Mouse (Mus musculus) left cerebral cortex, adult 8-10 months (tissue): ENCODE measurements around the gene Cfdp1. TPM values are rescaled to one million over a fixed set of nuclear protein-coding genes. Genes with fewer than 3 reads are reported as not detected.

Source experiments
- DNase-seq, 2 experiments: peaks; one replicate each; pipeline ENCODE4 v3.0.0; 2022; ENCODE audit warnings: low spot score in 2 of 2
- total RNA-seq, 4 experiments: library from RNA; stranded (reverse); gene quantifications; 2 replicates each; pipeline ENCODE4 v1.2.4; 2022

Gene Cfdp1
- total RNA-seq, 4 experiments from 2014 or later, result 67.7 to 86.2 (median 79.4) TPM

DNA sequence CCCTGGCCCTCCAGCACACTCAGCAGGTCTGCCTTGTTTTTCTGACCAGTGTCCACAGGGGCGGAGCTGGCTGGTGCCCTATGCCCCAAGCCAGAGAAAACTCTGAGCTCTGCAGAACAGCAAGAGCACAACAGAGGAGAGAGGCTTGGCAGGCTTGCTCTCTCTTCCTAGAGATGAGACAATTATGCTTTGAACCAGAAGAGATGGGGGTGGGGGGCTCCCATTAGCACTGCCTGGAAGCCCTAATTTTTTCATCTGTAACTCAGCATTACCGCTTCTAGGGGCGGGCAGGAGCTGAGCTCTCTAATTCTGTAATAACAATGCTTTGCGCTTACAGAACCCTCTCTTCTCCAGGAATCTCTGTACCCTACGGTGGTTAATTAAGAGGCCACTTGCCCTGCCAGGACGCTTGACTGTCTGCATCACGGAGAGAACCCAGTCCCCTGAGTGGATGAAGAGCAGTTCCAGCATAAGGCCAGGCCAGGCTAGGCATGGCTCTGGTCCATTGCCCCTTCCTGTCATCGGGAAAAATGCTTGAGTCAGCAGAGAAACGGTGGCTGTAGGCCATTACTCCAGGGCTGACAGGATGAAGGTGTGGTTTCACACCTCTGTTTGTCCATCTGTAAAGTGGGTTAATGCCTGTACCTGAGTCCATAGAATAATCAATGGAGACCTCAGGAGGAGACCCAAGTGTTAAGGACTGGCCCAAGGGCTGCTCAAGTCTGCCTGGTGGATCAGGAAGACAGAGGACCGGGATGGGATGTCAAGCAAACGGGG, 111.6 kb downstream of the Cfdp1 start:
- no peak for DNase-seq

DNA sequence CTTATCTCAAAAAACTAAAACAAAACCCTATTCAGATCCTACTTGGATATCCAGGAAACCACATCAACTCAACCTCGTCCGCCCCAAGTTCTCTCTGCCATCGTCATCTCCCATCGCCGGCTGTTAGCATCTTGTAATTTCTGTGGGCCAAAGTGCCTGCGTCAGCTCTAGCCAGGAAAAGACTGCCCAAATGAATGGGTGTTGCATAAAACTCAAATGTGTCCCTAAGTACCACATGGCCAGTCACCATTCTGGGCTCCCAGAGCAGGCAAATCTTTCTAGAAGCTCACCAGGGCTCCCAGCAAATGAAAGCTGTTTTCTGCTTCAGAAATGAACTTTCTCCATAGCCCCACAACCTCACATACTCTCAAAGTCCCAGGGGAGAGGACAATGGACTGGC, 112.5 kb downstream of the Cfdp1 start:
- no peak for DNase-seq

DNA sequence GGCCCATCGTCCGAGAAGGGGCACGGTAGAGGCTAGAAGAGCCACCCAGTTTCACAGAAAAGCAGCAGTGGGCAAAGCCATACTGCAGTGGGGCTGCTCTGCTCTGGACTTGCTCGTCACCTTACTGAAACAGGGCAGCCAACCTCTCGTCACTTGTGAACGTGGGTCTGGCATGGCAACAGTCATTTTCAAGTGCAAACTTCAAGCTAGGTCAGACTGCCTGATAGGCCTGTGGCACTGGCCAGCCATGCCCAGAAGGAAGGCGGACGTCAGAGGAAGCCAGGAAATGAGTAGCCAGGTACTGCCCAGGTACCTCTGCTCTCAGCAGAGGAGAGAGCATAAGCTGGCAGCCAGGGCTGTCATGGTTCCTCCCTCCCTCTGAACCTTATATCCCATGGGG, 113.1 kb downstream of the Cfdp1 start:
- no peak for DNase-seq

DNA sequence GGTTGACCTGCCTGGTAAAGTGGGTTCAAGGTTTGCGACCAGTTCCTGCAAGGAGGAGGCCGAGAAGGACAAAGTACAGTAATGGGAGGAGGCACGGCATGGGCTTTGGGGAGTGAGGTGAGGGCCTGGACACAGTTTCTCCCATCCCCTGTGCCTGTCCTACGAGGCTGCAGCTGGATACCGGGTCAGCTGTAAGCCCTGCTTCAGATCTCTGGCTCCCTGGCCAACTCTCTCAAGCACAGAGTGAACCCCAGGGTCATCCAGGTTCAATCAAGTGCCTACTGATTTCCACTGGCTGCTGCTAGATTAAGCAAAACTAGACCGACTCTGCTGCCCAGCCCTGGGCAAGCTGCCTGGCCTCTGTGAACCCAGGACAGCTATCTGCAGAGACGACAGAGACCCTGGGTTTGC, 113.8 kb downstream of the Cfdp1 start:
- no peak for DNase-seq

DNA sequence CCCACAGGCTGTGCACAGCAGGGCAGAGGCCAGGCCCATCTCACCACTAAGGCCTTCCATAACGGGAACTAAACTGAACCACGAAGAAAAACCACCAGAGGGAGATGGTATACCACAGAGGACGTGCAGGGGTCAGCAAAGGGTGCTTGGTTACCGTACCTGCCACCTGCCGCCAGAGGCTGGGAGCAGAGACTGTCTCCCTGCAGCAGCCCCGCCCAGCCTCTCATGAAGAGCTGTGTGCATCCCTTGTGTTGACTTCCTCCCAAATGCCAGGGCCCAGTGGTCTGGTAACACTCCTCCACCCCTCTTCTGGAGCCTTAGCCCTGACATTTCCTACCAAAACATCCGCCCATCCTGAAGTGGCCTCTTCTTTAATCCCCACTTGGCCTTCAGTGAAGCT, 114.5 kb downstream of the Cfdp1 start:
- no peak for DNase-seq

DNA sequence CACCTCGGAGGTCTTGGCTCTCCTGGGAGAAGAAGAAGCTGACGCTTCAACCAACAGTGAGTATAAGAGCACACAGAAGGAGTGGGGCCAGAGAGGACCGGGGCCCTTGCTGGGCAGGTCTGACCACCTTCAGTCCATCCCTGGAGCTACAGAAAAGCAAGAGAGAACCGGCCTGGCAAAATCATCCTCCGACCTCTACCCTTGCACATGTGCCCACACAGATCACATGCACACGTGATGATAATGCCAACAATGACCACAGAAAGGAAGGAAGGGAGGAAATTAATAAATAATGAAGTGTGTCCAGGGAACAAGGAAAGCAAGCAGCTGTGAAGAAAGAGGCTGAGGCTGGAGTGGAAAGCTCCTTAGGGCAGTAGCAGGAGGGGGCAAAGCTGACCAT, 115.2 kb downstream of the Cfdp1 start:
- DNase-seq, result no peak

DNA sequence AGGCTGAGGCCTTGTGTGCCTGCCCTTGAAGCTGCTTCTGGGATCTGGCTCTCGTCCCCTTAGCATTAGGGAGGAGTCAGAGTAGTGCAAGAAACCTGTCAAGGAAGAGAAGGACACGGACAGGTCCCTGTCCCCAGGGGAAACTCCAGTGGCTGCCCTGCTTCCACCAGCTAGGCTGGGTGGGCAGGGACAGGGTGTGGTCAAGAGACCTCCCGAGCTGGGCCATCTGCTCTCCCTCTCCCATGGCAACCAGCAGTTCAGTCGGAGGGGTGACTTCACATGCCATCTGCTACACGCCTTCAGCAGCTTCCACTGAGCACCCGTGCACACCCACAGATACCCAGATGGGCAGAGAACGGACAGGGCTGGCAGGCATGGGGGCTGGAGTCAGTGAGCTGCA, 117.8 kb downstream of the Cfdp1 start:
- DNase-seq, result peak in 1 of 2 experiments; percentile 81

DNA sequence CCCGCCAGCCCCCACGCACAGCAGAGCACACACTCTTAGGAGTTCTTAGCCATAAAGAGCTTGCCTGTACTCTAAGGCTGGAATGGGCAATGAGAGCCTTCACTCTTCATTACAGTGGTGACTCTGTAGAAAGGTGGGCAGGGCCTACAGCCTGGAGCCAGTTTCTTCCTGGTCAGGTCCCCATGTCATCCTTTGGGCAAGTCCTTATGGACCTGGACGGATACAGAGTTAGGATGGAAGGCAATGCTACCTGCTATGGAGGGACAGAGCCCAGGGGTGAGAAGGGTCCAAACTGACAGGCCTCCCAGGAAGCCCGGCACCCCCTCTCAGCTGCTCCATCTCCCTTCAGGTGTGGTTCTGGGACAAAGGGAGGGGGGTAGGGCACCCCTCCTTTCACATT, 118.3 kb downstream of the Cfdp1 start:
- DNase-seq, result no peak

DNA sequence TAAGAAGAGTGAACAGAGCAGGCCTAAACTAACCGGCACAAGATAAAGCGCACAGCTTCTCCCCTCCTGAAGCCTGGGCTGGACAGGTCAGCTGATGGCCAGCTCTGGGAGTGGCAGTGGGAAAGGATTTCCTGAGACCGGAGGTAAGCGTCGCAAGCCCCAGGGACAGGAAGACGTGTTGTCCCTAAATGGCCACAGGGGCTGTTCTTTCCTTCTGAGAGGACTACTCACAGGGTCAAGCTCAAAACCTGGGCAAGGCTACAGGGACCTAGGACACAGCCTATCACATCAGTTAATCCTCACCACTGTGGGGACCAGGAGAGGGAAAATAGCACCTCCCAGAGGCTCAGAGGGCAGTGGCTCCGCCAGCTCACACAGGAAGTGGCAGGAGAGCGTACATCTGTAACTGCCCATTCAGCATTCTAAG, 118.7 kb downstream of the Cfdp1 start:
- no peak for DNase-seq

DNA sequence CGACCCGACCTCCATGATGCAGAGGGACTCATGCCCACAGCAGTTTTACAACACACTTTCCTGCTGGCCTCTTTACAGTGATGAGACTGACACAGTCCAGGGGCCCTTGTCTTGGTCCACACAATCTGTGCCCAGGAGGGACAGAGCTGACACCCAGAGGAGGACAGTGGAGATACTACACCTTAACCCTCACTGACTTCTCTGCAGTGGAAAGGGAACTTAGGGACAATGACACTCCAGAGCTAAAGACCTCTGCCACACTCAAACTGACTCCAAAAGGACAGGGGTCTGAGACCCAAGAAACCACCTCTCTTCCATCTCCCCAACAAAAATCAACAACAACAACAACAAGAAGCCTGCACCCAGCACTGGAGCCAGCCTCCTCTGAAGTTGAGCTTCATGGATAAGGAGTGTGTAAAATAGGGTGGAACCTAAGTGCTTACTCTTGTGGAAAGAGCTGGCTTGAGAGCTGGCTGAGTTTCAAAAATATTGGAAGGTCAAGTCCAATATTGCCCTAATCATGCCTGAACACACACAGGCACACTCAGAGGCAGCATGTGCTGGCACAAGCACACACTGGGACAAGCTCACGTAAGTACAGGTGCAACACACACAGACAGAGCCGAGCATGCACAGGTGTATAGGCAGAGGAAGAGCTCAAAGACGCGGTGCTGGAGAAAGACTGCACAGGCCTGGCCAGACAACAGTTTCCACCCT, 119.7 kb downstream of the Cfdp1 start:
- peak in 1 of 2 experiments; percentile 11 for DNase-seq

DNA sequence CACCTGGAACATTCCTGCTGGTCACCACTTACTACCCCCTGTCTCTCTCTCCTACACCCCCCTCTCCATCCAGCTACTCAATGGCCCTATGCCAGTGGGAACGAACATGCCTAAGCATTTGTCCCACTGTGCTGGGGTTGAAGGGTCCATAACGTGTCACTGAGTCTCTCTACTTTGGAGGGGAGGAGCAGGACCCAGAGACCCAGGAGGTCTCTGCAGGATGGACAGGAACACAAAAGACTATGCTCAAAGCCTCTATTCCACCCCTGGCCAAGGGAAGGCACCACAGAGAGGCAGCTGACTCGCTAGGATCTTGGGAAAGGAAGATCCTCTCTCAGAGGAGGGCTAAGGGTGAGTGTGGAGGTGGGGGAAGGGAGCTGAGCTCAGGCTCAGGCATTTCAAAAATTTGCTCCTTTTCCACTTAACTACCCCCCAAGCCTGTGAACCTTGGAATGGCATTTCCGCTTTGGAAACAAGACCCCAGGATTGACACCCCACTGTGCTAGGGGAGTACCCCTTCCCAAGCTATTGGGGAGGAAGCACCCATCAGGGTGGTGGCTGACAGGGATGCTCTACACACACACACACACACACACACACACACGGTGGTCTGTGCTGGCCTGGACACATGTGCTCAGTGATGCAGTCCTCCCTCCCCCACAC, 120.4 kb downstream of the Cfdp1 start:
- DNase-seq, result peak in 1 of 2 experiments; percentile 12

DNA sequence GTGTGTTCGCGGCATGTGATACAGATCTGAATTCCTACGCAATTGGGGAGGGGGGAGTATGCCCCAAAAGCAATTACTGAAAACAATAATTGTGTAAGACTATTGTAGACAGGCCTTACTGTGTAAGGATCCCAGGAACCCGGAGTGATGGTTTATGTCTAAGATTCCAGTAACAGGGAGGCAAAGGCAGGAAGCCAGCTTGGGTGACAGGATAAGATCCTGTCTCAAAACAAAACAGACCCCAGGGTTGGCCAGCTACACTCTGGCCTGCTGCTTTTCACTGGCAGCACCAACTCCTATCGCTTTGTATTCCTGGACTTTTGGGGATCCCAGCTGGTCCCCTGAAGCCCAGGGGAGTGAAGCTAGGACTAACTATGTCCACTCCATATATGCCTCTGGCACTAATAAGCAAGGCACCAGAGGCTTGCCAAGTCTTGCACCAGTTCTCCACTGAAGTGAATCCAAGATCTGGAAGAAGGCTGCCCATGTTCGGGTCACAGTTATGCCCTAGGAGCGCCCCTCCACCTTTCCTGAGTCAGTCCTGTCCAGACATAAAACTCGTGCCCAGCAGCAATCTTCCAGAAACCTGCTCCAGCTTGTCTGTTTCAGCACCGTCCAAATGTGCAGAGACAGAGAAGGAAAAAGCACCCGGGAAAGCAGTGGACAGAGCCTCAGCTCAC, 121.5 kb downstream of the Cfdp1 start:
- DNase-seq, result no peak

DNA sequence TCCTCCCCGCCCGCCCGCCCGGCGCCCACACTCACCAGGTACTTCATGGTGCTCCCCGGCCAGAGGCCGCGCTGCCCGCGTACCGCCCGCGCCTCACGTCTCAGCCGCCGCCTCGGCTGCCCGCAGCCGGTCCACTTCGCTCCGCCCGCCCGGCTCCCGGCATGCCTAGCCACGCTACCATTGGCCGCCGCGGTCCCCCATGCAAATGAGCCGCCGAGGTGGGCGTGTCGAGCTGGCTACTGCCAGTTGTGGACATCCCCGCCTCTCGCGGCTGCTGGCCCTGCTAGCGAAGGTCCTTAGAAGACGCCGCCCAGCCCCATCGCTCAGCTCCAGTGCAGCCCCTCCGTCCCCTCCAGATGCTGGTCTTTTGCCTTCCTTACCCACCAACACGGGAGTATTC, 122.1 kb downstream of the Cfdp1 start:
- DNase-seq, result peak; percentile 90 to 94

DNA sequence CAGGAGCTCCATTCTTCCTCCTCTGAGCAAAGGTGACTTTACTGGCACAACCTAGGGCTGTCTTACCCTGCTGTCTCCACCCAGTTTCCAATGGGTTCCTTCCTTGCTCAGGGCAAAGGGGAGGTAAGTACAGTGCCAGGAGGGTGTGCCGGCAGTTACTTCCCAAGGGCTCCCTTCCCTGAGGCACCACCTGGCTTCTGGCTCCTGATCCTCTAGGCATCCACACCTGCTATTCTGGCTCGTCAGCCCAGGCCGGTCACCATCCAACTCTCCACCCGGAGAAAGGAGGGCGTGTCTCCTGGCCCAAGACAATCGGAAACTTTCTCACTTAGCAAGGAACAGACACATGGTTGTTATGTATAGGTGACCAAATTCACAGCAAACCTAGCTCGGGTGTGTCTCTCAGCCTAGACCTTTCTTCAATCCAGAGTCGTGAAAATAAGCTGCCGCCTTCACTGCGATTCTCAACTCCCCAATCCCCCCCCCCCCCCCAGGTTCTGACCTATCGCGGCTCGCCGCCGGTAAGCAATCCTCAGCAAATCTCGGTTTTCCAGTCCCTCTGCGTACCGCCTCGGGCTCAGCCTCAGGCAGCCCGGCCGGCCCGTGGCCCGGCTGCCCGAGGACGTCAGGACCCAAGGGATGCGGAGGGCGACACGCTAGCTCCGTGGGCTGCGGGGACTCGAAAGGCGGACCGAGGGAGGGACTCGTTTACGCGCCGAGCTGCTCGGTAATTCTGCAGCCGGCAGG, 122.7 kb downstream of the Cfdp1 start:
- DNase-seq, result no peak

DNA sequence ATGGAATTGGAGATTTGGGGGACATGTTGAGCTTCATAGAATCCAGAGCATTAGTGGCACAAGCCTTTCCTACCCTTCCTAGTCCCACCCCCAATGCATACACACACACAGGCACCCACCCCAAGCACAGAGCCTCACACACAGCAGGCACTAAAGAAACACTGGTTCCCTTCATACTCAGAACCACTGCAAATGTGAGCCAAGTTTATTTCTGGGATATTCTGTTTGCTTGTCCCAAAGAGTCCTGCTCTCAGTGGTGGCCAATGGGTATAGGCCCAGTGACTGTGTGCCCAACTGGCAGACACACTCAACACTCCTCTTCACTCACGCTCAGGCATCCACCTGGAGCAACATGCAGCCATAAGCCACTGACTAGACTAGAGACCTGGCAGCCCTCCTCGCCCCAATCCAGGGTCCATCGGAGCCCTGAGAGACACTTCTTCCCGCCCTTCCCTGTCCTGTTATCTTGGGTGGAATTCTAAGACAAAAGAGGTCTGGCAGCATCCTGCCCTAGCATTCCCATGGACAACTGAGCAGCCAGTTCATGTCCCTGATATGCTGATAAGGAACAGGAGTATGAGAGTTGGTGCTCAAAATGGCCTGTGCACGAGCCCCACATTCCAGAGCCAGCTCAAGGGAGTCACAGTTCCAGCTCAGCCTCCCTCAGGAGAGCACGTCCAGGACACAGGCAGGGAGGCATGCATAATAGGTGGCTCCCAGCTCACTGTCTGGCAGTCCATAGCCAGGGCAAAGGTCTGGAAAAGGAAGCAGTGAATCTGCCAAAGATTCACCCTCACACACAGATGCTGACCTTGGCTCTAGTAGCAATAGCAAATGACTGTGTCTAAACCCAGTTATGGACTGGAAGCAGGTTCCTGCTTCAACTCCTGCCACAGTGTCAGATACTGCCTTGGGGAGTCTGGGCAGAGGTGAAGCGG, 124.6 kb downstream of the Cfdp1 start:
- DNase-seq, result no peak

DNA sequence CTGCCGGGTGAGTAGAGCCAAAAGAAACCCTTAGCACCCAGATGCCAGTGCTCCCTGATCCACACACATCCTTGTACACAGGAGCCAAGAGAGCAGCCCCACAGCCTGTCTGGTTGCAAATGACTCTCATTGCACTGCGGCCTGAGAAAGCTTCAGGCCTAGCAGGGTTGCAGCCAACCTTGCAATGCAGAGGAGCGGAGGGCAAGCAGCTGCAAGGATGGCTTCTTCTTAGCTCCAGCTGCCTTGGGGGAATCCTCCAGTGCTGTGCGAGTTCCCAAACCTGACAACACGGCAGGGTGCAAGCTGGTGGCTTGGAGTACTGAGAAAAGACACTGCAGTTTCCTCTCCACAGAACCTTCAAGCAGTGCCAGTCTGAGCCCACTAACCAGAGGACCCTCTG, 125.6 kb downstream of the Cfdp1 start:
- no peak for DNase-seq

DNA sequence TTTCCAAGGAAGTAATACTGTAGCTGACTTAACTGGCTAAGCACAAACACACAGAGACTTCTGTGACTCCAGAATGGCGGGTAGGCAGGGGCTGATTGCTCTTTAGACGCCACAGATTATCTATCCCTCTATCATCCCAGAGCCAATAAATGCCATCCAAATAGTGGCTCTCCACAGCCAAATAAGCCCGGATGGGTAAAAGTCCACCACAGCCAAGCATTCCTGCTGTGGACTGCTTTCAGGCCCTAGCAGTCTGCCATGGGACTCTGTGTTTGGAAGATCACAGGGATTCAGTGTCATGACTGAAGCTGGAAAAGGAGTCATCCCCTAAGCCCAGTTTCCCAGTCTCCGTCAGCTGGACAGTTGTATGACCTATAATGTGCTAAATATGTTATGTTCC, 126.5 kb downstream of the Cfdp1 start:
- no peak for DNase-seq

DNA sequence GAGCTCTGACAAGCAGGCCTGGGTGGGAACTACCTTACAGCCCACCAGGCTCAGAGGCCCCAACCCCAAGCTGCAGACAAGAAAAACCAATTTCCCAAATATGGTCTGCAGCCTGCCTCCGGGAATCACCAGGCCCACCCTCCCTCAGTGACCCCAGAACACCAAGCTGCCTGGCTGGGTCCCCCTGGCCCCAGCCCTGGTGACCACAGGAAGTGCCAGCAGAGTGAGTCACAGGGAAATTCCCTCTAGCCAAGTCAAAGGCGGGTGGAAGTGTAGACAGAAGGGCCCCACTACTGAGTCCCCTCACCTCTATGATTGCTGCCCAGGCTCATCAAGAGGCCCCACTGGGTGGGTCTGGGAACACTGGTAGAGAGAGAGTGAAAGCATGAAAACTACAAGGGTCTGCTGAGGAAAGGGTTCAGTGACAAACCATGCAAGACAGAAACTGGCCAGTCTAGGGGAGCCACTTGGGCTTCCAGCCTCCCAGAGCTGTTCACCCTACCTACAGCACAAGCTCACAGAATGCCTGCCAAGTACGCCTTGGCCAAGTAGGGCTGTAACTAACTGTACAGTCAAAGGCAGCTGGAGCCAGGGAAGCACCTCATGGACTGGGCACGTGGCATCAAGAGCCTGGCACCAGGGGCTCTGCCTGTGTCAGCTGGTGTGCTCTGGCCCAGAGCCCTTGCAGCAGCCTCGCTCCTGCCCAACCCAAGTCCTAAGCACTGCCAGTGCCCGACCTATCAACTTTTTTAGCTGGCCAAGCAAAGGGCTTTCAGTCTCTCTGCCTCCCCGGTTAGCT, 127.8 kb downstream of the Cfdp1 start:
- peak in 1 of 2 experiments; percentile 91 for DNase-seq

DNA sequence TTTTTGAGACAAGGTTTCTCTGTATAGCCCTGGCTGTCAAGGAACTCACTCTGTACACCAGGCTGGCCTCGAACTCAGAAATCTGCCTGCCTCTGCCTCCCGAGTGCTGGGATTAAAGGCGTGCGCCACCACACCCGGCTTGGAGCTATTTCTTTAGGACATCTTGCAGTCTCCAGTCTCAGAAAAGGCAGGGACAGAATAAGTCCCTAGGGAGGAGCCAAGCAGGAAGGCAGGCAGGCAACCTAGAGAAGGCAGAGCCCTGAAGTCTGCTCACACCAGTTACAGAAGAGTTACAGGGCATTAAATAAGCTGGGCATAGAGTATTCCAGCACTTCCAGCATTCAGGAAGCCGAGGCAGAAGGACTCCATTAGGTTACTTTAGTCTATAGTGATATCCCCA, 128.8 kb downstream of the Cfdp1 start:
- DNase-seq, result no peak
